Comparison of ENCODE assay signal across 8 mouse cellular contexts in genomic region chr2:156197129-156197911, GRCm38 (mm10). TPM values are rescaled to one million over a fixed set of nuclear protein-coding genes. Genes with fewer than 3 reads are reported as not detected.
DNase-seq lines count a peak whose midpoint lies in the region; ATAC-seq and TF ChIP-seq lines count a peak whose summit lies in the region.

No protein-coding gene starts in this region.

- no peak for TF ChIP-seq POLR2A in thymus, adult 2 months (IDR thresholded peaks at IDR 0.05; ENCODE audit: control insufficient read depth, extremely low read depth, insufficient read depth, low read length, poor library complexity)

- no peaks in the 10 kb centered on the region for H3K9me3 ChIP-seq in liver, embryonic 14.5 days (ENCODE audit: control insufficient read depth, low read length)

- peak overlapping the region; percentile 72 for H3K4me3 ChIP-seq in thymus, adult 2 months (ENCODE audit: control insufficient read depth, insufficient read depth, low read length)
- H3K4me3 ChIP-seq in liver, embryonic 14.5 days (ENCODE audit: insufficient read depth in 1 of 2, low read depth in 2 of 2, low read length in 2 of 2), result peak overlapping the region; percentile 67 to 80

- H3K4me2 ChIP-seq in liver, embryonic 14.5 days (ENCODE audit: low read depth), result peak overlapping the region; percentile 98

- no peaks in the 10 kb centered on the region for H3K36me3 ChIP-seq in thymus, adult 2 months (ENCODE audit: control insufficient read depth, insufficient read depth, low read length)
- H3K36me3 ChIP-seq in liver, embryonic 14.5 days (replicated peaks; ENCODE audit: control insufficient read depth, insufficient read depth, low read depth), result no peaks in the 10 kb centered on the region

- H3K27ac ChIP-seq in thymus, adult 2 months (ENCODE audit: control insufficient read depth, insufficient read depth, low read length), result no peak overlapping the region
- H3K27ac ChIP-seq in liver, embryonic 14.5 days, result peak overlapping the region; percentile 87

- H3K27me3 ChIP-seq in thymus, adult 2 months (ENCODE audit: control insufficient read depth, insufficient read depth, low read length), result no peaks in the 10 kb centered on the region
- no peaks in the 10 kb centered on the region for H3K27me3 ChIP-seq in liver, embryonic 14.5 days (ENCODE audit: control insufficient read depth, insufficient read depth, low read length)

- ATAC-seq in liver, embryonic 14.5 days (ENCODE audit: insufficient read depth), result no peak
- no peak for ATAC-seq in inflammation-experienced regulatory T-cells, adult 6 months

- peak overlapping the region; percentile 81 for H3K9ac ChIP-seq in liver, embryonic 14.5 days (replicated peaks)

- peaks cover 12% of the 10 kb centered on the region for H3K4me1 ChIP-seq in thymus, adult 2 months (replicated peaks; ENCODE audit: control insufficient read depth, insufficient read depth, low read length)
- peaks cover 21% of the 10 kb centered on the region in 2 experiments for H3K4me1 ChIP-seq in liver, embryonic 14.5 days (replicated peaks; ENCODE audit: control insufficient read depth in 2 of 2, insufficient read depth in 2 of 2, low read length in 1 of 2)

- DNase-seq in cerebellum, adult 9-10 months, result peak; percentile 59
- DNase-seq in cerebellum, adult 8-10 months, result no peak
- no peak for DNase-seq in thymus, adult 2 months
- no peak for DNase-seq in thymus, postnatal 0 days (ENCODE audit: low spot score)
- DNase-seq in liver, embryonic 14.5 days (ENCODE audit: low read depth in 3 of 3, low spot score in 3 of 3), result no peak
- DNase-seq in adrenal gland, postnatal 25 days, result no peak
- no peak for DNase-seq in frontal cortex, adult 2 months (ENCODE audit: extremely low spot score in 1 of 2, low spot score in 1 of 2)

- TF ChIP-seq CTCF in thymus, adult 2 months (IDR thresholded peaks at IDR 0.05; ENCODE audit: borderline replicate concordance, control insufficient read depth, extremely low read depth, insufficient read depth, low read length, poor library complexity), result no peak; the same call in 1 of the 2 replicates
- TF ChIP-seq CTCF in liver, embryonic 14.5 days (IDR thresholded peaks at IDR 0.05; ENCODE audit: low read depth), result no peak

- TF ChIP-seq EP300 in liver, embryonic 14.5 days (IDR thresholded peaks at IDR 0.05; ENCODE audit: low read depth), result no peak

- WGBS in thymus, adult 2 months, result 5% methylated on average over 17 of the region's 17 CpGs
- 8% methylated on average over 17 of the region's 17 CpGs for WGBS in liver, embryonic 14.5 days (ENCODE audit: insufficient replicate concordance)

RNA-seq across cellular contexts. Expression of gene Phf20, which starts 1.1 kb away (rescaled TPM):
- 23.1 and 25.2 TPM in 2 replicates for polyA plus RNA-seq in thymus, adult 2 months (2012; rRNA removed)
- 56.7 and 62.7 TPM in 2 replicates for polyA plus RNA-seq in thymus, postnatal 0 days (2015; fragmentation: Nextera tagmentation; extraction: Ambion mirVana)
- polyA plus RNA-seq in liver, embryonic 14.5 days (2012; rRNA removed), result 2.6 and 2.9 TPM in 2 replicates
- 10.1 and 12.7 TPM in 2 replicates for polyA plus RNA-seq in liver, embryonic 14.5 days (2014; fragmentation: Nextera tagmentation; extraction: Ambion mirVana)
- total RNA-seq in adrenal gland, postnatal 25 days (2021), result 33.1 and 41.2 TPM in 2 replicates
- 100 to 1,000 TPM in 1 of 3 experiments, 10 to 100 TPM in 2; 56.7 to 100 (median 81.3) TPM for polyA plus RNA-seq in inflammation-experienced regulatory T-cells, adult 6 months (2017; shearing (Covaris generic))
- polyA plus RNA-seq in frontal cortex, adult 2 months (2012; rRNA removed), result 29.7 and 34.2 TPM in 2 replicates

RNA-seq across cellular contexts. Expression of gene Rbm39, which starts 17.3 kb away (rescaled TPM):
- polyA plus RNA-seq in thymus, adult 2 months (2012; rRNA removed), result 145 and 182 TPM in 2 replicates
- polyA plus RNA-seq in thymus, postnatal 0 days (2015; fragmentation: Nextera tagmentation; extraction: Ambion mirVana), result 783 and 898 TPM in 2 replicates
- 46.5 and 69.5 TPM in 2 replicates for polyA plus RNA-seq in liver, embryonic 14.5 days (2012; rRNA removed)
- polyA plus RNA-seq in liver, embryonic 14.5 days (2014; fragmentation: Nextera tagmentation; extraction: Ambion mirVana), result 207 and 223 TPM in 2 replicates
- 413 and 478 TPM in 2 replicates for total RNA-seq in adrenal gland, postnatal 25 days (2021)
- polyA plus RNA-seq in inflammation-experienced regulatory T-cells, adult 6 months (2017; shearing (Covaris generic)), result 100 to 1,000 TPM; 572 to 796 (median 746) TPM
- 169 and 203 TPM in 2 replicates for polyA plus RNA-seq in frontal cortex, adult 2 months (2012; rRNA removed)

RNA-seq across cellular contexts. Expression of gene Nfs1, which starts 53.3 kb away (rescaled TPM):
- 52.7 and 53.8 TPM in 2 replicates for polyA plus RNA-seq in thymus, adult 2 months (2012; rRNA removed)
- polyA plus RNA-seq in thymus, postnatal 0 days (2015; fragmentation: Nextera tagmentation; extraction: Ambion mirVana), result 51.4 and 51.5 TPM in 2 replicates
- 37.3 and 40.9 TPM in 2 replicates for polyA plus RNA-seq in liver, embryonic 14.5 days (2012; rRNA removed)
- 55.3 and 62.5 TPM in 2 replicates for polyA plus RNA-seq in liver, embryonic 14.5 days (2014; fragmentation: Nextera tagmentation; extraction: Ambion mirVana)
- total RNA-seq in adrenal gland, postnatal 25 days (2021), result 93.5 and 99.3 TPM in 2 replicates
- 10 to 100 TPM; 34.3 to 43.0 (median 36.7) TPM for polyA plus RNA-seq in inflammation-experienced regulatory T-cells, adult 6 months (2017; shearing (Covaris generic))
- polyA plus RNA-seq in frontal cortex, adult 2 months (2012; rRNA removed), result 55.0 and 56.2 TPM in 2 replicates

RNA-seq across cellular contexts. Expression of gene Romo1, which starts 53.5 kb away (rescaled TPM):
- 214 and 241 TPM in 2 replicates for polyA plus RNA-seq in thymus, adult 2 months (2012; rRNA removed)
- polyA plus RNA-seq in thymus, postnatal 0 days (2015; fragmentation: Nextera tagmentation; extraction: Ambion mirVana), result 490 and 536 TPM in 2 replicates
- 123 and 181 TPM in 2 replicates for polyA plus RNA-seq in liver, embryonic 14.5 days (2012; rRNA removed)
- polyA plus RNA-seq in liver, embryonic 14.5 days (2014; fragmentation: Nextera tagmentation; extraction: Ambion mirVana), result 248 and 249 TPM in 2 replicates
- 259 and 329 TPM in 2 replicates for total RNA-seq in adrenal gland, postnatal 25 days (2021)
- 100 to 1,000 TPM; 144 to 170 (median 160) TPM for polyA plus RNA-seq in inflammation-experienced regulatory T-cells, adult 6 months (2017; shearing (Covaris generic))
- polyA plus RNA-seq in frontal cortex, adult 2 months (2012; rRNA removed), result 272 and 376 TPM in 2 replicates
